Mouse (Mus musculus): Measurements from ENCODE around the gene Slc10a6.

Slc10a6 gene

GRCm38 (mm10) chr5:103629111-103629764 lies at the start of gene Slc10a6:
Slc10a6 (minus strand) TSS chr5:103629403.
- peak; percentile 70 to 87 for DNase-seq

- DNase-seq: no peak
Measured at GRCm38 (mm10) chr5:103678974-103679373, 49.8 kb upstream of the Slc10a6 start.

GRCm38 (mm10) chr5:103677894-103678293 lies 48.7 kb upstream of the Slc10a6 start:
- no peak for DNase-seq

GRCm38 (mm10) chr5:103676289-103676881 lies 47.2 kb upstream of the Slc10a6 start:
- DNase-seq: no peak

GRCm38 (mm10) chr5:103674482-103674881 lies 45.3 kb upstream of the Slc10a6 start:
- no peak for DNase-seq

- no peak for DNase-seq
Measured at GRCm38 (mm10) chr5:103673611-103674010, 44.4 kb upstream of the Slc10a6 start.

GRCm38 (mm10) chr5:103671858-103672257 lies 42.7 kb upstream of the Slc10a6 start:
- no peak for DNase-seq

- DNase-seq: no peak
Measured at GRCm38 (mm10) chr5:103665876-103666275, 36.7 kb upstream of the Slc10a6 start.

- DNase-seq: no peak
Measured at GRCm38 (mm10) chr5:103664932-103665331, 35.7 kb upstream of the Slc10a6 start.

- peak in 1 of 2 experiments; percentile 40 for DNase-seq
Measured at GRCm38 (mm10) chr5:103659571-103659970, 30.4 kb upstream of the Slc10a6 start.

- peak in 1 of 2 experiments; percentile 19 for DNase-seq
Measured at GRCm38 (mm10) chr5:103658921-103659320, 29.7 kb upstream of the Slc10a6 start.

- peak; percentile 78 to 80 for DNase-seq
Measured at GRCm38 (mm10) chr5:103655346-103656118, 26.3 kb upstream of the Slc10a6 start, which contains the start of gene 1700016H13Rik. 1700016H13Rik (minus strand) TSS chr5:103656010.

- DNase-seq: no peak
Measured at GRCm38 (mm10) chr5:103654780-103655179, 25.6 kb upstream of the Slc10a6 start.

GRCm38 (mm10) chr5:103654225-103654624 lies 25.0 kb upstream of the Slc10a6 start:
- peak in 1 of 2 experiments; percentile 48 for DNase-seq

- DNase-seq: no peak
Measured at GRCm38 (mm10) chr5:103647320-103647719, 18.1 kb upstream of the Slc10a6 start.

GRCm38 (mm10) chr5:103644167-103644566 lies 15.0 kb upstream of the Slc10a6 start:
- no peak for DNase-seq

GRCm38 (mm10) chr5:103637162-103637561 lies 8.0 kb upstream of the Slc10a6 start:
- DNase-seq: no peak

- no peak for DNase-seq
Measured at GRCm38 (mm10) chr5:103629854-103630580, 814 bp upstream of the Slc10a6 start.

GRCm38 (mm10) chr5:103628499-103628898 lies 704 bp downstream of the Slc10a6 start:
- DNase-seq: no peak

- DNase-seq: no peak
Measured at GRCm38 (mm10) chr5:103624831-103625230, 4.4 kb downstream of the Slc10a6 start.

- no peak for DNase-seq
Measured at GRCm38 (mm10) chr5:103622321-103622720, 6.9 kb downstream of the Slc10a6 start.

- peak in 1 of 2 experiments; percentile 49 for DNase-seq
Measured at GRCm38 (mm10) chr5:103620301-103620973, 8.8 kb downstream of the Slc10a6 start.
